In genomic region chr1:182108397-182109099, GRCm38 (mm10) we compare ENCODE assay signal across 11 mouse cellular contexts. TPM values are rescaled to one million over a fixed set of nuclear protein-coding genes. Genes with fewer than 3 reads are reported as not detected.
A peak's percentile ranks its signal among the peaks of the same experiment; 100 is the strongest.
DNase-seq lines count a peak whose midpoint lies in the region; ATAC-seq and TF ChIP-seq lines count a peak whose summit lies in the region.
"Had no signal": no experiment of that assay in that cellular context is flagged by ENCODE, and none has a peak within 500 bp of the region (broad histone marks: within the 10 kb centered on the region; RNA-seq: fewer than 3 reads in every experiment).

No protein-coding gene starts in this region.

- peak; percentile 81 for ATAC-seq in activated CD4-positive, CD25-positive, alpha-beta regulatory T cell, adult 4 months
- no peak for ATAC-seq in heart, embryonic 16.5 days (replicated peaks; ENCODE audit: extremely low read depth, insufficient read depth, low FRiP score)
- no peak for ATAC-seq in hindbrain, postnatal 0 days

- DNase-seq in adrenal gland, adult 2 months, result peak; percentile 30
- DNase-seq in adrenal gland, postnatal 36 days, result no peak
- DNase-seq in MN1 (ENCODE audit: low spot score), result no peak
- no peak for DNase-seq in kidney, postnatal 10 days
- no peak for DNase-seq in hindbrain, postnatal 0 days (ENCODE audit: low spot score)

- no peaks in the 10 kb centered on the region for H3K27me3 ChIP-seq in heart, embryonic 16.5 days (ENCODE audit: control insufficient read depth, insufficient read depth, low read length)
- H3K27me3 ChIP-seq in megakaryocyte, embryonic 14.5 days (replicated peaks), result no peaks in the 10 kb centered on the region
- no peaks in the 10 kb centered on the region for H3K27me3 ChIP-seq in hindbrain, postnatal 0 days (ENCODE audit: insufficient read depth, low read length)

- TF ChIP-seq CTCF in hindbrain, postnatal 0 days (IDR thresholded peaks at IDR 0.05; ENCODE audit: low read depth), result no peak

- peaks cover 22% of the 10 kb centered on the region for H3K4me1 ChIP-seq in heart, embryonic 16.5 days (ENCODE audit: control insufficient read depth, insufficient read depth, low read length)
- H3K4me1 ChIP-seq in megakaryocyte, embryonic 14.5 days, result peaks cover 92% of the 10 kb centered on the region
- no peaks in the 10 kb centered on the region for H3K4me1 ChIP-seq in hindbrain, postnatal 0 days (ENCODE audit: insufficient read depth, low read length)

- peak overlapping the region; percentile 38; the same call in 1 of the 2 replicates for H3K27ac ChIP-seq in heart, embryonic 16.5 days (ENCODE audit: low read length)
- no peak overlapping the region for H3K27ac ChIP-seq in hindbrain, postnatal 0 days
- H3K27ac ChIP-seq: hindbrain, embryonic 13.5 days; left cerebral cortex, adult 2 months had no signal

- no peaks in the 10 kb centered on the region for H3K9me3 ChIP-seq in heart, embryonic 16.5 days (replicated peaks; ENCODE audit: control insufficient read depth, low read length)
- H3K9me3 ChIP-seq in megakaryocyte, embryonic 14.5 days, result no peaks in the 10 kb centered on the region
- no peaks in the 10 kb centered on the region for H3K9me3 ChIP-seq in hindbrain, postnatal 0 days (ENCODE audit: low read length)
- H3K9me3 ChIP-seq: hindbrain, embryonic 13.5 days had no signal

- 62% methylated on average over 13 of the region's 13 CpGs for WGBS in heart, embryonic 16.5 days
- 81% methylated on average over 13 of the region's 13 CpGs for WGBS in hindbrain, postnatal 0 days

- H3K4me2 ChIP-seq in heart, embryonic 16.5 days (ENCODE audit: low read depth, low read length), result no peak overlapping the region
- H3K4me2 ChIP-seq in hindbrain, postnatal 0 days (ENCODE audit: low read depth, low read length), result no peak overlapping the region
- H3K4me2 ChIP-seq: hindbrain, embryonic 13.5 days had no signal

- no peaks in the 10 kb centered on the region for H3K36me3 ChIP-seq in heart, embryonic 16.5 days (ENCODE audit: control insufficient read depth, insufficient read depth)
- no peaks in the 10 kb centered on the region for H3K36me3 ChIP-seq in megakaryocyte, embryonic 14.5 days (replicated peaks; ENCODE audit: low read length)
- no peaks in the 10 kb centered on the region for H3K36me3 ChIP-seq in hindbrain, postnatal 0 days (ENCODE audit: insufficient read depth, low read length)
- H3K36me3 ChIP-seq: hindbrain, embryonic 13.5 days had no signal

- no peak overlapping the region for H3K9ac ChIP-seq in heart, embryonic 16.5 days (ENCODE audit: low read length)
- H3K9ac ChIP-seq in hindbrain, postnatal 0 days (replicated peaks; ENCODE audit: low read length), result no peak overlapping the region
- H3K9ac ChIP-seq: hindbrain, embryonic 13.5 days had no signal

- no peak overlapping the region for H3K4me3 ChIP-seq in heart, embryonic 16.5 days (ENCODE audit: low read length)
- peak overlapping the region; percentile 86 for H3K4me3 ChIP-seq in megakaryocyte, embryonic 14.5 days (replicated peaks)
- H3K4me3 ChIP-seq in hindbrain, postnatal 0 days (ENCODE audit: low read length), result no peak overlapping the region
- H3K4me3 ChIP-seq: hindbrain, embryonic 13.5 days; left cerebral cortex, adult 2 months had no signal

RNA-seq across cellular contexts. Expression of gene Srp9, which starts 16.0 kb away (rescaled TPM):
- total RNA-seq in adrenal gland, adult 2 months (2021), result 10 to 100 TPM; 46.4 to 64.9 TPM
- polyA plus RNA-seq in adrenal gland, adult 2 months (2012; rRNA removed), result 22.7 and 29.6 TPM in 2 replicates
- total RNA-seq in adrenal gland, postnatal 36 days (2021), result 10 to 100 TPM; 57.1 to 72.5 TPM
- polyA plus RNA-seq in activated CD4-positive, CD25-positive, alpha-beta regulatory T cell, adult 4 months (2017; shearing (Covaris generic)), result 100 to 1,000 TPM; 147 to 184 TPM
- 85.9 and 111 TPM in 2 replicates for polyA plus RNA-seq in heart, embryonic 16.5 days (2015; fragmentation: Nextera tagmentation; extraction: Ambion mirVana)
- 16.4 and 53.1 TPM in 2 replicates for polyA plus RNA-seq in megakaryocyte, embryonic 14.5 days (2012; ENCODE audit: insufficient read depth, low replicate concordance)
- total RNA-seq in hindbrain, postnatal 0 days (2014; rRNA removed), result 61.4 and 63.9 TPM in 2 replicates
- 168 and 179 TPM in 2 replicates for polyA plus RNA-seq in hindbrain, postnatal 0 days (2015; fragmentation: Nextera tagmentation; extraction: Ambion mirVana)

RNA-seq across cellular contexts. Expression of gene Vmn1r1, which starts 55.7 kb away (rescaled TPM):
- total RNA-seq in adrenal gland, adult 2 months (2021), result not detected
- polyA plus RNA-seq in adrenal gland, adult 2 months (2012; rRNA removed), result not detected in 2 replicates
- total RNA-seq in adrenal gland, postnatal 36 days (2021), result not detected
- not detected for polyA plus RNA-seq in activated CD4-positive, CD25-positive, alpha-beta regulatory T cell, adult 4 months (2017; shearing (Covaris generic))
- not detected in 2 replicates for polyA plus RNA-seq in heart, embryonic 16.5 days (2015; fragmentation: Nextera tagmentation; extraction: Ambion mirVana)
- polyA plus RNA-seq in megakaryocyte, embryonic 14.5 days (2012; ENCODE audit: insufficient read depth, low replicate concordance), result not detected in 2 replicates
- not detected in 2 replicates for total RNA-seq in hindbrain, postnatal 0 days (2014; rRNA removed)
- polyA plus RNA-seq in hindbrain, postnatal 0 days (2015; fragmentation: Nextera tagmentation; extraction: Ambion mirVana), result not detected in 2 replicates
- total RNA-seq: left cerebral cortex, adult 2 months had no signal
- polyA plus RNA-seq: embryonic facial prominence, embryonic 11.5 days; hindbrain, embryonic 13.5 days had no signal
